Mouse (Mus musculus): ENCODE measurements around the gene Olfr1014.

The Olfr1014 gene

DNA sequence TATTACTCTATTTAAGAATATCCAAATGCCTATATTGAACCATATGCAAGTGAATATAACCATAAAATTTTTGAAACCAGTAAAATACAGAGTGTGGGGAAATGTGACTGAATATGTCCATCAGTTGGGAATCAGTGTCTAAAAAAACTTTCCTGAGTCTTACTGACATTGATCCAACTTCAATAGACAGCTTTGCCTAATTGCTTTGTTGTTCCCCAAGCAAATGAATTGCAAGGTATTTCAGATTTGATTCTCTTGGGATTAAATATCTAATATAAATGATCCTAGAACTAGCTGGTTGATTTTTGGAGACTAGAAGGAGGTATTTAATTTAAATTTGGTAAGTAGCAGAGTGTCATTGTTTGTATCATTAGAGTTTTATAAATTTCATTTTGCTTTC, at the start of gene Olfr1014:
Gene Olfr1014 (plus strand): TSS at position 301 of the 400 bp plus-strand sequence.
- in situ Hi-C loops (cut with MboI, MseI) = no loop called here

DNA sequence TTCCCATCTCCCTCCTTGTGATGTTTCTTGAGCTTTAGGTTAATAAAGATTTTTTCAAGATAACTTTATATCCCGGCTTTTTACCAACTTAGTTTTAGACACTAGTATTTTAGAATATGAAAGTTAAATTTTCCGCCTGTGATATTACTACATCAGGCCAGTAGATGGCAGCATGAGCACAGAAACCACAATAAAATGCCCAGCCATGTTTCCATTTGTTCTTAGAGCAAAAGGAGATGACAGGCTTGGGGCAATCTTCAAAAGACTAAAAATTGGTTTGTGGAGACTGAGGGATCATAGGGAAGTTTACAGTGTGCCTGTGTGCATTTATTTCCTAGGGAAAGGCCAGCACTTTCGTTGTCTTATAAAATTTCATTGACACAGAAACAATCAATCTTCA, 46.7 kb upstream of the Olfr1014 start:
- in situ Hi-C loops (cut with MboI, MseI) = no loop called here

DNA sequence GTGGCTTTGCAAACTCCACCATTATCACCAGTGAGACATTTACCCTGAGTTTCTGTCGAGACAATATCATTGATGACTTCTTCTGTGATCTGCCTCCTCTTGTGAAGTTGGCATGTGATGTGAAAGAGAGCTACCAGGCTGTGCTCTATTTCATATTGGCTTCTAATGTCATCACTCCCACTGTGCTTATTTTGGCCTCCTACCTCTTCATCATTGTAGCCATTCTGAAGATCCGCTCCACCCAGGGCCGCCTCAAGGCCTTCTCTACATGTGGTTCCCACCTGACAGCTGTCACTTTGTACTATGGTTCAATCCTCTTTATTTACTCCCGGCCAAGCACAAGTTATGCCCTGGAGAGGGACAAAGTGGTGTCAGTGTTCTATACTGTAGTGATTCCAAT, 18.7 kb upstream of the Olfr1014 start:
- in situ Hi-C loops (cut with MboI, MseI) = no loop called here

DNA sequence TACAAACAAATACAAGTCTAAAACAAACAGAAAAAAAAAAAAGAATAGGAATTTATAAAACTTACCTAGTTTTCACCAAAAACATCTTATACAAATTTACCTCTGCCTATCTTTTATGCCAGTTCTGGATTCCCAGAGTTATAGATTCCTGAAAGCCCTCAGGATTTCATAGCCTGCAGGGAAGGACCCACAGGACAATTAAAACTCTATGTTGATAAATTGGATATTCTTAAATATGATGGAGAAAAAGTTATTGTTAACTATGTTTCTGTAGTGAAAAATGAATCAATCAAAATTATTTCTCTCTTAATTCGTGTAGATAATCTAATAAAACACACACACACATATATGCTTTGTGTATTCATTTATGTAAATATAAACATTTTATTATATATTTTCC, 9.8 kb upstream of the Olfr1014 start, which contains the start of gene Olfr1012:
Gene Olfr1012 (minus strand): TSS at position 101 of the 400 bp plus-strand sequence.
- in situ Hi-C loops (cut with MboI, MseI) = no loop called here

DNA sequence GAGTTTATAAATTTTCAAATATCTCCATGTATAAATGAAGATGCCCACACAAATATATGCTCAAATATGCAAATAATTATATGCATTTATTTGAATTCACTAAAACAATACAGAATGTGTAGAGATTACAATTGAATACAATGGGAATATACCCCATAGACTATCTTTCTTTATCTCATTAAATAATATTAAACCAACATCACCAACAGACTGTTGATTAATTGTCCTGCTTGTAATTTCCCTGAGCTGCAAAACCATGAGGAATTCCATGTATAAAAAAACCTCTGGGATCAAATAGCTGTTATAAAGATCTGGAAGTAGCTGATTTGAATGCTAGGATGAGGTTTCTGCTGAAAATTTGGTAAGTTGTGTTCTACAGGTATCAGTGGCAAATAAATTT, 5.7 kb upstream of the Olfr1014 start, which contains the start of gene Olfr1013:
Gene Olfr1013 (plus strand): TSS at position 301 of the 400 bp plus-strand sequence.
- in situ Hi-C loops (cut with MboI, MseI) = no loop called here

GRCm38 (mm10) chr2:85781717-85782116, 9.2 kb downstream of the Olfr1014 start, which contains the start of gene Olfr1015:
Olfr1015 (plus strand) TSS chr2:85782017.
- in situ Hi-C loops (cut with MboI, MseI) = no loop called here

DNA sequence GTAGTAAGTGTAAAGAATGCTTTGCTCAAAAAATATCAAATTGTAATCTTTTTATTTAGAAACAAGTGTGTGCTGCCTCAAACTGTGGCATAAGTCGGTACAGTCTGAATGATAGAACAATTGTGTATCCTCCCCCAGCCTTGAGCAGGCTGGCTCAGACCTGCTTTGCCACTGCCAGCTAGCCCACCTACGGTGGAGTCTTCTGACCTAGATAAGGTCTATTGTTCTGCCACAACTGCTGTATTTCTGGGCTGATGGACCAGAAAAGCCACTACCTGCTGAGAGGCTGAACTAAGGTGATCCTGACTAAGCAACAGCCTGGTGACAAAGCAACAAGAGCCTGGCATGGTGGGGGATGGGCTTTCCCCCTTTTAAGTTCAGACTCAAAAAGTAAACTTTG, 19.8 kb downstream of the Olfr1014 start:
- in situ Hi-C loops (cut with MboI, MseI) = no loop called here

GRCm38 (mm10) chr2:85802444-85802843, 29.9 kb downstream of the Olfr1014 start, which contains the start of gene Olfr1016:
Olfr1016 (minus strand) TSS chr2:85802544.
- in situ Hi-C loops (cut with MboI, MseI) = no loop called here

- in situ Hi-C loops (cut with MboI, MseI) = no loop called here
These were observed 32.0 kb downstream of the Olfr1014 start for GRCm38 (mm10) chr2:85804501-85804900.

GRCm38 (mm10) chr2:85818179-85818578, 45.7 kb downstream of the Olfr1014 start, which contains the start of gene Olfr1018:
Olfr1018 (plus strand) TSS chr2:85818479.
- in situ Hi-C loops (cut with MboI, MseI) = no loop called here

All from T-helper 1 cell (primary cell).